Mouse (Mus musculus) cortical plate, adult 2 months (tissue): ENCODE results near the gene Fbxl5.

Source experiments
- CTCF ChIP-seq: fragments of 200-500 bp; IDR thresholded peaks from 2 replicates; pipeline ENCODE4 v1.5.1; 2011; ENCODE audit warnings: mild to moderate bottlenecking, control low read depth, low read length; ENCODE audit not compliant: insufficient read depth; ENCODE audit errors: extremely low read depth
- POLR2A ChIP-seq: fragments of 200-500 bp; IDR thresholded peaks from 2 replicates; pipeline ENCODE4 v1.6.1; 2011; ENCODE audit warnings: mild to moderate bottlenecking, low read length, control low read depth; ENCODE audit not compliant: insufficient read depth; ENCODE audit errors: extremely low read depth

DNA sequence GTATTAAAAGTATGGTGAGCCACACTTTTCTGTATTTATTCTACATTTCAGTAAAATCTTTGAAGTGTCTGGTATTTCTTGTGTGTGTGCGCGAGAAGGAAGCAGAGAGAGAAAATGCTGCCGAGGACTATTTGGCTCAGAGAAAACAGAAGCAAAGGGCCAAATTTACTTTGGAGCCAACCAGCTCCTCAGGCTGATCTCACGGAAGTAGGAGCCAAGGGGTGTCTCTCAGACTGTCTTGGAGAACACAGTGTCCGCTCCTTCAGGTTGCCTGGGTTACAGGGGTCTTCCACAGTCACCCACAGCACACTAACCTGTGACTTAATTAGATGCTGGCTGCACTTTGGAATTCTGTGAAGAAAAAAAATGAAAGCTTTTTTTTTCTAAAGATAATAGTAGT lies 23.6 kb upstream of the Fbxl5 start:
- no peak for TF ChIP-seq POLR2A
- TF ChIP-seq CTCF, result no peak
